Mouse (Mus musculus) embryo, embryonic 9.5 days (tissue): ENCODE measurements around the gene Ncbp3.

ENCODE experiments used
- DNase-seq: peaks from one replicate; pipeline ENCODE4 v3.0.0-alpha.2; 2017; ENCODE audit errors: extremely low spot score

Ncbp3 gene

GRCm38 (mm10) chr11:73137116-73137515 is 89.5 kb downstream of the Ncbp3 start:
- no peak for DNase-seq

- DNase-seq = peak; percentile 90
These were observed 90.3 kb downstream of the Ncbp3 start, which contains the start of gene Haspin for GRCm38 (mm10) chr11:73137591-73138501. Haspin (minus strand) TSS chr11:73138294.
